Mouse (Mus musculus) heart, adult 9 months (tissue): Measurements from ENCODE around the gene Zcchc13.
"Not testable (repeated sequence)": the region's sequence is repeated elsewhere in the genome, so short reads cannot be mapped to it uniquely, and the experiment has no call there.

Source experiments
- DNase-seq, 2 experiments: peaks; one replicate each; pipeline ENCODE4 v3.0.0; 2022; ENCODE audit warnings: low spot score in 2 of 2

The Zcchc13 gene

DNA sequence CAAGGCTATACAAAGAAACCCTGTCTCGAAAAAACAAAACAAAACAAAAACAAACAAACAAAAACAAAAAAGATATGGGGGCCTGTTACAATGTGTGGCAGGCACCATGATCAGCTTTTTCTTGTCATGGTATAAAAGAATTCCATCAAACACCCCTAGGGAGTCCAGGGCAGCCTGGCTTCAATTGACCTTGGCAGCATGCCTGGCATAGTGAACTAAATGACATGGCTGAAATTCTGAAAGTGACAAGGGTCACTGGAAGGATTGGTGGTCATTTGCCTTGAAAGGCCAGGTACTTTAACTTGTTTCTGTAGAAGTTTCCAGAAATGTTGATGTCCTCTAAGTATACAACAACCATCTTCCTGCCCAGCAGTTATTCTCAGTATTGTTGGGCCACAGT is 13.9 kb downstream of the Zcchc13 start:
- no peak for DNase-seq

- DNase-seq, result no peak
Observed at GRCm38 (mm10) chrX:103652048-103652447, 21.7 kb downstream of the Zcchc13 start.

DNA sequence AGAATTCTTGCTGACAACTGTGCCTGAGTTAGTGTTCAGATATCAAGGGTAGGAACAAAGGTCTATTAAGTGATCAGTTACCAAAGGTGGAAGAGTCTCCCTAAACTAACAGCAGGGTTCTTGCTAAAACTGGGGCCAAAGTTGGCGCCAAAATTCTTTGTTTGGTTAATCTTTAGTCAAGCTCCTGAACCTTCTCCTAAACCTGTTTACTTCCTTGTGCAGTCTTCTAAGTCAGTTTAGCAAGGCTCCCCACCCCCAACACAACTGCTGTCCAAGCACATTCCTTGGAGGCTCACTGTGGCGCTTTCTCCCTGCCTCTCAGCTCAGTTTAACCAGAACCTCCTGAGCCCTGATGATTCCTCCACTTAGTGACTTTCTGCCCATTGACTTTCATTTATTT is 22.6 kb downstream of the Zcchc13 start:
- DNase-seq, result no peak

GRCm38 (mm10) chrX:103658985-103659384 is 28.6 kb downstream of the Zcchc13 start:
- DNase-seq, result no peak

- DNase-seq, result not testable (repeated sequence)
Observed at GRCm38 (mm10) chrX:103664445-103664844, 34.1 kb downstream of the Zcchc13 start.

DNA sequence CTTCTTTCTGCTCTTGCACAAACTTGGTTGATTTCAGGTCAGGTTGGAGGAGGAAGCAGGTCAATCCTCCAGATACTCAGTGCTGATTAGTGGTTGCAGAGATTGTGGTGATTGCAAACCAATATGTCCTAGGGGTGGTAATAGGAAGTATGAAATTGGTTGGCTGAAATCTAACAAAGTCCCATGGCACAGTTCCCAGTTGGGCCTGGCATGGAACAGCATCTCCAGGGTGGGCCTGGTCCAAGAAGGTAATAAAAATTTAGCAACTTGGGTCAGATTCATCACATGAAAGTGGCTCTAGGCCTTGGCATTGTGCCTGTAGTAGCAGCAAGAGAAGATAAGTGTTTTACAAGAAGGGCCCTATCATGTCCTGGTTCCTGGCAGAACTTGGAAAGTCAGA is 39.9 kb downstream of the Zcchc13 start:
- no peak for DNase-seq

DNA sequence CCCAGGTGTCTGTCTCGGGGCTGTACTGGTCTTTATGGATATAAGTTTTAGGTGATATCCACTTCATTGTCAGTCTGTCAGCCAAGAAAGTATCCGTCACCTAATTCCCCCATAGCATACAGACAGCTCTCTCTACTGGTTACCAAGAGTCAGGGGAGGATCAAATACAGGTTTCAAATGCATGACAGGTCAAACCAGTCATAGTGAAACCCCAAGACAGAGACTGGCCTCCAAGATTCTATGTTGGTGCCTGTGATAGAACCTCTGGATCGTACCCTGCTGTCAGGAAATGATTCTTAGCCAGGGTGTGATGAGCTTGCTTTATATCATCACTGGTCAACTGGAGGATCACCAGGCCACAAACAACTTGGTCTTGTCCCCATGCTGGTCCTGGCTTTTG is 43.4 kb downstream of the Zcchc13 start:
- no peak for DNase-seq

- DNase-seq, result no peak
Observed at GRCm38 (mm10) chrX:103674674-103675073, 44.3 kb downstream of the Zcchc13 start.
